Mouse (Mus musculus) heart, embryonic 15.5 days (tissue): Measurements from ENCODE around the gene Eif4g2. TPM values are rescaled to one million over a fixed set of nuclear protein-coding genes. Genes with fewer than 3 reads are reported as not detected.

Experiments used
- ATAC-seq: fragments of 200-750 bp; cut with Nextera tagmentation; replicated peaks from 2 replicates; pipeline ENCODE4 v1.8.0; 2017; ENCODE audit warnings: low read depth, moderate TSS enrichment; ENCODE audit not compliant: insufficient number of reproducible peaks, insufficient read depth, low FRiP score
- H3K27ac ChIP-seq: fragments of 300-500 bp; sonication (generic); 2 replicates; pipeline ENCODE4 v1.5.1; 2015; ENCODE audit warnings: mild to moderate bottlenecking, inconsistent platforms
- H3K27me3 ChIP-seq: fragments of 300-500 bp; sonication (generic); 2 replicates; pipeline ENCODE4 v1.6.1; 2015; ENCODE audit warnings: inconsistent platforms
- H3K36me3 ChIP-seq: fragments of 300-500 bp; sonication (generic); 2 replicates; pipeline ENCODE4 v1.6.1; 2015; ENCODE audit warnings: mild to moderate bottlenecking, inconsistent platforms
- H3K4me1 ChIP-seq: fragments of 300-500 bp; sonication (generic); replicated peaks from 2 replicates; pipeline ENCODE4 v1.6.1; 2015; ENCODE audit warnings: inconsistent platforms
- H3K4me2 ChIP-seq: fragments of 300-500 bp; sonication (generic); 2 replicates; pipeline ENCODE4 v1.6.1; 2015; ENCODE audit warnings: inconsistent platforms, mild to moderate bottlenecking, moderate library complexity
- H3K4me3 ChIP-seq: fragments of 300-500 bp; sonication (generic); 2 replicates; pipeline ENCODE4 v1.5.1; 2015; ENCODE audit warnings: mild to moderate bottlenecking, inconsistent platforms
- H3K9ac ChIP-seq: fragments of 300-500 bp; sonication (generic); 2 replicates; pipeline ENCODE4 v1.6.1; 2015; ENCODE audit warnings: mild to moderate bottlenecking, inconsistent platforms
- H3K9me3 ChIP-seq: fragments of 300-500 bp; sonication (generic); replicated peaks from 2 replicates; pipeline ENCODE4 v1.6.1; 2016; ENCODE audit warnings: inconsistent platforms
- WGBS: fragments of 180-500 bp; shearing (Covaris S2); methylation state at CpG from one replicate; pipeline ENCODE4 v1.1.7; 2015; ENCODE audit warnings: mixed read lengths; 5-methylcytosine and 5-hydroxymethylcytosine counted together
- polyA plus RNA-seq: library from polyadenylated mRNA; unstranded; fragments of >200 nt; fragmentation: Nextera tagmentation; extraction: Ambion mirVana; gene quantifications from 2 replicates; pipeline ENCODE4 v1.2.1, GENCODE M21; 2015

Eif4g2 gene
- polyA plus RNA-seq, 1 experiment from 2014 or later: 528 TPM

GRCm38 (mm10) chr7:111095169-111095568 lies 12.3 kb upstream of the Eif4g2 start:
- no peak for ATAC-seq
- WGBS: 74% methylated on average over 2 of the region's 2 CpGs
- H3K9ac ChIP-seq: no peak overlapping the region
- no peaks in the 10 kb centered on the region for H3K27me3 ChIP-seq
- H3K4me2 ChIP-seq: no peak overlapping the region
- no peaks in the 10 kb centered on the region for H3K36me3 ChIP-seq
- H3K4me3 ChIP-seq: no peak overlapping the region
- no peak overlapping the region for H3K27ac ChIP-seq
- H3K9me3 ChIP-seq: no peaks in the 10 kb centered on the region
- no peaks in the 10 kb centered on the region for H3K4me1 ChIP-seq

GRCm38 (mm10) chr7:111085153-111085552 lies 2.3 kb upstream of the Eif4g2 start:
- no peaks in the 10 kb centered on the region for H3K9me3 ChIP-seq
- H3K36me3 ChIP-seq: peaks cover 14% of the 10 kb centered on the region
- H3K27me3 ChIP-seq: no peaks in the 10 kb centered on the region
- H3K27ac ChIP-seq: no peak overlapping the region
- no peak overlapping the region for H3K4me2 ChIP-seq
- H3K9ac ChIP-seq: no peak overlapping the region
- peaks cover 13% of the 10 kb centered on the region for H3K4me1 ChIP-seq
- ATAC-seq: no peak
- H3K4me3 ChIP-seq: no peak overlapping the region

DNA sequence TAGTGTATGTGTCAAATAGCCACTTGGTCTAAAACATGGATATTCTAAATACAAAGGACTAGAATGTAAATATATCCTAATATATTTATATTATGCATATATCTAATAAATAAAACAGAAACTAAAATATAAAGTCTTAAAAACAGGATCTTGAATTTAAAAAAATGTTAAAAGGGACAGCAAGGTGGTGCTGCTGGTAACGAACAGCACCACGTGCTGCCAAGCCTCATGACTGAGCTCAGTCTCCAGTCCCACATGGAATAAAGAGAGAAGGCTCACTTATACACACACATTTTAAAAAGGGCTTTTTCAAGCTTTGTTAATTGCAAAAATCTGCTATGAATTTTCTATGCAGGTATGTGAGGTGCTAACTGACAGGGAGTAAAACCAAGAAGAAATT lies 1.6 kb upstream of the Eif4g2 start:
- Histone ChIP-seq H3K4me1 (peaks cover 20% of the 10 kb centered on the region), H3K9me3 (no peaks in the 10 kb centered on the region), H3K27me3 (no peaks in the 10 kb centered on the region), H3K27ac (no peak overlapping the region), H3K9ac (no peak overlapping the region), H3K36me3 (peaks cover 21% of the 10 kb centered on the region), H3K4me2 (no peak overlapping the region), H3K4me3 (no peak overlapping the region)
- 66% methylated on average over 2 of the region's 2 CpGs for WGBS
- ATAC-seq: no peak

GRCm38 (mm10) chr7:111083733-111084120 lies 897 bp upstream of the Eif4g2 start:
- Histone ChIP-seq H3K4me3 (peak overlapping the region; percentile 76), H3K9me3 (no peaks in the 10 kb centered on the region), H3K4me2 (peak overlapping the region; percentile 67), H3K4me1 (peaks cover 26% of the 10 kb centered on the region), H3K36me3 (peaks cover 28% of the 10 kb centered on the region), H3K9ac (peak overlapping the region; percentile 74), H3K27me3 (no peaks in the 10 kb centered on the region), H3K27ac (peak overlapping the region; percentile 97)
- WGBS: 11% methylated on average over 4 of the region's 4 CpGs
- no peak for ATAC-seq

- H3K4me2 ChIP-seq: peak overlapping the region; percentile 77
Observed at GRCm38 (mm10) chr7:111082043-111082821, 598 bp downstream of the Eif4g2 start.

DNA sequence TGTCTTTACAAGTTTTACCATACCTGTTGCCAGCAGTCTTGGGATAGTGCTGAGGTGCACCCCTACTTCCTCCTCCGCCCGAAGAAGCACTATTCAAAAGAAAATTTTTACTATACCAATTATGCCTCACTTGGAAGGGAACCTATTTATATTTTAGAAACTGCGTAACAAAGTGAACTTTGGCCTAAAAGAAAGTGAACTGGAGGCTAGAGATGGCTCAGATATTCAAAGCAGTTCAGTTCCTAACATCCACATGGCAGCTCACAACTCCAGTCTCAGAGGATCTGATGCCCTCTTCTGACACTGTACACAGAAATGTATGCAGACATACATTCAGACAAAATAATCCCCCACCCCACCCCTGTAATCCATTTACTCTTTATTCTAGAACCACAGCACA lies 2.0 kb downstream of the Eif4g2 start:
- peak overlapping the region; percentile 76 for H3K4me3 ChIP-seq
- H3K9me3 ChIP-seq: no peaks in the 10 kb centered on the region
- H3K27me3 ChIP-seq: no peaks in the 10 kb centered on the region
- peak overlapping the region; percentile 99 for H3K9ac ChIP-seq
- peak overlapping the region; percentile 77 for H3K4me2 ChIP-seq
- 85% methylated on average over 3 of the region's 3 CpGs for WGBS
- peaks cover 56% of the 10 kb centered on the region for H3K36me3 ChIP-seq
- ATAC-seq: no peak
- H3K4me1 ChIP-seq: peaks cover 46% of the 10 kb centered on the region
- no peak overlapping the region for H3K27ac ChIP-seq

More at GRCm38 (mm10) chr7:111082043-111082821, 598 bp downstream of the Eif4g2 start:
- H3K9ac ChIP-seq: peak overlapping the region; percentile 99
- peaks cover 42% of the 10 kb centered on the region for H3K36me3 ChIP-seq
- ATAC-seq: peak; percentile 63
- under 1% methylated on average over 83 of the region's 83 CpGs for WGBS
- H3K4me3 ChIP-seq: peak overlapping the region; percentile 76
- peak overlapping the region; percentile 97 for H3K27ac ChIP-seq
- H3K4me1 ChIP-seq: peaks cover 35% of the 10 kb centered on the region
- H3K9me3 ChIP-seq: no peaks in the 10 kb centered on the region
- no peaks in the 10 kb centered on the region for H3K27me3 ChIP-seq

DNA sequence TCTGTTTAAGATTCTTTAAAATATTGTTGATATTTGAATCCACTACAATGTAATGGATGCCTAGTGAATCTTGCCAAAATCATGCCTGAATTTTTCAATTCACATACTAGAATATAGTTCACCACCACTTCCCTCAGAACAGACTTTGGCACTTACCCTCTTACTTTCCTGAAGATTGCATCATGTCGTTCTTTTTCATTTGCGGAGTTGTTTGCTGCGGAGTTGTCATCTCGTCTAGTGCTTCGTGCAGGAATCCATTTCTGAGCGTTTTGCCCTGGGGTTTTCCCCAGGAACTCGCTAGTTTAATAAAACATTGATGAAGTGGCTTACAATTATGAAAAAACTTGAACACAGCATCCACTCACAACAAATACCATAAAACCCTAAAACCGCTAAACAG lies 2.8 kb downstream of the Eif4g2 start:
- H3K36me3 ChIP-seq: peaks cover 61% of the 10 kb centered on the region
- no peaks in the 10 kb centered on the region for H3K9me3 ChIP-seq
- no peak for ATAC-seq
- H3K4me2 ChIP-seq: peak overlapping the region; percentile 77
- peaks cover 51% of the 10 kb centered on the region for H3K4me1 ChIP-seq
- H3K27me3 ChIP-seq: no peaks in the 10 kb centered on the region
- H3K27ac ChIP-seq: no peak overlapping the region
- H3K4me3 ChIP-seq: peak overlapping the region; percentile 76; the same call in 1 of the 2 replicates
- WGBS: 83% methylated on average over 8 of the region's 8 CpGs
- no peak overlapping the region for H3K9ac ChIP-seq

DNA sequence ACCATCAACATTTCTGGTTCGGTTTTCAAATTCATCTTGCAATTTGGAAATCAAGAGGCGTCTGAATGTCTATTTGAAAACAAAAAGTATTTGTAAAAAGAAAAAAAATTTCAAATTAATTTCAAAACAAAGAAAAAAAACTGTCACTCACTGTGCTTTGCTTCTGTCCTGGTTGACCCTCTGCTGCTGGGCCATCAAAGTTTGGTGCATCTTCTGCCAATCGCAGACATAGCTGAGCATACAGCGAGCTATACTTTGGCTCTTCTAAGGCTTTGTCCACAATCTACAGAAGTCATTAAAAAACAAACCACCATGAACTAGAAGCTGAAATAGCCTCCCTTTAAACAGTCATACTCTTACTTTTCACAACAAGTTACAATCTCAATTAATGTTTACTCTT lies 4.6 kb downstream of the Eif4g2 start:
- Histone ChIP-seq H3K4me1 (peaks cover 60% of the 10 kb centered on the region), H3K4me3 (no peak overlapping the region), H3K27me3 (no peaks in the 10 kb centered on the region), H3K4me2 (no peak overlapping the region), H3K27ac (no peak overlapping the region), H3K9ac (no peak overlapping the region), H3K9me3 (no peaks in the 10 kb centered on the region), H3K36me3 (peaks cover 77% of the 10 kb centered on the region)
- WGBS: 96% methylated on average over 4 of the region's 4 CpGs
- ATAC-seq: no peak

- Histone ChIP-seq H3K9me3 (no peaks in the 10 kb centered on the region), H3K4me3 (no peak overlapping the region), H3K9ac (no peak overlapping the region), H3K4me1 (peaks cover 49% of the 10 kb centered on the region), H3K27me3 (no peaks in the 10 kb centered on the region), H3K36me3 (peaks cover 91% of the 10 kb centered on the region), H3K4me2 (no peak overlapping the region), H3K27ac (peak overlapping the region; percentile 57)
- 43% methylated on average over 4 of the region's 4 CpGs for WGBS
- no peak; the same call in 1 of the 2 replicates for ATAC-seq
Observed at GRCm38 (mm10) chr7:111075288-111075687, 7.5 kb downstream of the Eif4g2 start.

GRCm38 (mm10) chr7:111072410-111072809 lies 10.4 kb downstream of the Eif4g2 start:
- H3K4me3 ChIP-seq: no peak overlapping the region
- H3K4me1 ChIP-seq: peaks cover 27% of the 10 kb centered on the region
- no peak overlapping the region for H3K4me2 ChIP-seq
- no peak for ATAC-seq
- no peak overlapping the region for H3K9ac ChIP-seq
- H3K27me3 ChIP-seq: no peaks in the 10 kb centered on the region
- WGBS: 89% methylated on average over 4 of the region's 4 CpGs
- peaks cover 92% of the 10 kb centered on the region for H3K36me3 ChIP-seq
- 0 out of 2 replicates have a peak, but pooled peaks cover 3% of the 10 kb centered on the region for H3K9me3 ChIP-seq
- no peak overlapping the region for H3K27ac ChIP-seq

DNA sequence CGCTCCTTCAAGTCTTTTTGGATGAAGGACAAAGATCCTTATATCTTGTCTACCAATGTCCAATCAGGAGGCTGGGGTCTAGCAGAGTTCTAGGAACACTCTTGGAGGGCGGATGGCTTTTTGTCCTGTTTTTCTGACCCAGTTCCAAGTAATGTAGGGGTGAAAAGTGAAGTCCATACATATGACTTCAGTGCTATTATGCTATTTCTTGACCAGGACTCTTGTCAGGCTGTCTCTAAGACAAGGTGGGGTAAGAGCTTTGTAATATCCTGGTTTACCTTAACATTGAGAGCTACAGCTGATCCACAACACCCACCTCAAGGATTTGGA lies 12.7 kb downstream of the Eif4g2 start:
- peaks cover 10% of the 10 kb centered on the region for H3K4me1 ChIP-seq
- H3K27ac ChIP-seq: no peak overlapping the region
- no peaks in the 10 kb centered on the region for H3K27me3 ChIP-seq
- 0 out of 2 replicates have a peak, but pooled peaks cover 3% of the 10 kb centered on the region for H3K9me3 ChIP-seq
- WGBS: 92% methylated on average over 2 of the region's 2 CpGs
- no peak overlapping the region for H3K9ac ChIP-seq
- no peak overlapping the region for H3K4me3 ChIP-seq
- H3K36me3 ChIP-seq: peaks cover 73% of the 10 kb centered on the region
- no peak overlapping the region for H3K4me2 ChIP-seq
- no peak for ATAC-seq
